Mouse (Mus musculus) fibroblast of lung, adult 2 months (primary cell): ENCODE data around the gene Gpr65.

Experiments used
- DNase-seq: peaks from one replicate; pipeline ENCODE4 v3.0.0-alpha.2; 2011; ENCODE audit warnings: low read depth

Gpr65 gene

GRCm38 (mm10) chr12:98282776-98283486, 14.5 kb downstream of the Gpr65 start:
- DNase-seq: no peak

- peak; percentile 69 for DNase-seq
Measured at GRCm38 (mm10) chr12:98283487-98283860, 15.0 kb downstream of the Gpr65 start.

- no peak for DNase-seq
Measured at GRCm38 (mm10) chr12:98284477-98284876, 16.0 kb downstream of the Gpr65 start.

GRCm38 (mm10) chr12:98290475-98290874, 22.0 kb downstream of the Gpr65 start:
- no peak for DNase-seq

GRCm38 (mm10) chr12:98292278-98292677, 23.8 kb downstream of the Gpr65 start:
- no peak for DNase-seq

GRCm38 (mm10) chr12:98294241-98294640, 25.8 kb downstream of the Gpr65 start:
- no peak for DNase-seq

- no peak for DNase-seq
Measured at GRCm38 (mm10) chr12:98301980-98302379, 33.5 kb downstream of the Gpr65 start.

- DNase-seq: no peak
Measured at GRCm38 (mm10) chr12:98303013-98303412, 34.6 kb downstream of the Gpr65 start.

GRCm38 (mm10) chr12:98307179-98307915, 38.9 kb downstream of the Gpr65 start:
- no peak for DNase-seq

- no peak for DNase-seq
Measured at GRCm38 (mm10) chr12:98311376-98312083, 43.1 kb downstream of the Gpr65 start.

GRCm38 (mm10) chr12:98315924-98316323, 47.5 kb downstream of the Gpr65 start:
- no peak for DNase-seq

GRCm38 (mm10) chr12:98317718-98318340, 49.4 kb downstream of the Gpr65 start:
- DNase-seq: no peak

GRCm38 (mm10) chr12:98322426-98322825, 54.0 kb downstream of the Gpr65 start:
- DNase-seq: no peak

GRCm38 (mm10) chr12:98324170-98324569, 55.7 kb downstream of the Gpr65 start:
- peak; percentile 30 for DNase-seq
